Mouse (Mus musculus): ENCODE results near the gene Gm20503.

GRCm38 (mm10) chr4:59009696-59010095, 6.7 kb downstream of the Gm20503 start:
- TF ChIP-seq CHD2 (IDR thresholded peaks at IDR 0.05; ENCODE audit: low read depth, low read length) (no peak), MAFK (IDR thresholded peaks at IDR 0.05; ENCODE audit: insufficient read depth, low read depth, low read length) (no peak), ZC3H11A (IDR thresholded peaks at IDR 0.05; ENCODE audit: borderline replicate concordance, low read depth, low read length) (no peak), HCFC1 (IDR thresholded peaks at IDR 0.05; ENCODE audit: borderline replicate concordance, insufficient read depth, low read length) (no peak)

Measured in ES-E14 (cell line).